Mouse (Mus musculus): ENCODE results near the gene Ech1. TPM values are rescaled to one million over a fixed set of nuclear protein-coding genes. Genes with fewer than 3 reads are reported as not detected.
A peak's percentile ranks its signal among the peaks of the same experiment; 100 is the strongest.

The Ech1 gene
- polyA plus RNA-seq, 1 experiment from 2014 or later = 94.7 TPM

DNA sequence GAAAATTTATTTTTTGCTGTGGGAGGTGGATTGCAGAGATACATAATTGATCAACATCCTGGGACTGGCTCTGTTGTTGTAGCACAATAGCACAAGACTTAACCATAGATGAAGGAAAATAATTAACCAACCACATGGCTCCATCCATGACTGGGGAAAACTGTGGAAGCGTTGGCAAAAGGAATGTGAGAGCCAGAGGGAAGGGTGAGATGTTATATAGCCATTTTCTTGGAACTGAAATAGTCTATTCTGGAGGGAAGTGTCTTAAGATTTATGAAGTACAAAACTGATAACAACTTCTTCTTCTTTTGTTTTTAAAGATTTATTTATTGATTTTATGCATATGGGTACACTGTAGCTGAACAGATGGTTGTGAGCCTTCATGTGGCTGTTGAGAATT, 22.3 kb downstream of the Ech1 start:
- WGBS = 90% methylated on average over 1 of the region's 1 CpGs
- no peak overlapping the region for H3K27ac ChIP-seq (replicated peaks; ENCODE audit: low read depth, low read length)
- H3K4me1 ChIP-seq (ENCODE audit: control insufficient read depth, insufficient read depth, low read length) = peaks cover 8% of the 10 kb centered on the region; the same call in 1 of the 2 replicates
- no peaks in the 10 kb centered on the region for H3K27me3 ChIP-seq (ENCODE audit: control insufficient read depth, insufficient read depth, low read length)
- no peak overlapping the region for H3K4me3 ChIP-seq (ENCODE audit: low read depth, low read length)
- H3K36me3 ChIP-seq (ENCODE audit: control insufficient read depth, insufficient read depth, low read length) = no peaks in the 10 kb centered on the region
- ATAC-seq (ENCODE audit: insufficient number of reproducible peaks, low FRiP score, low TSS enrichment, low read depth) (no peak), DNase-seq (ENCODE audit: low spot score) (no peak)
- H3K9ac ChIP-seq (ENCODE audit: low read length) = no peak overlapping the region
- H3K9me3 ChIP-seq (ENCODE audit: control insufficient read depth, low read length) = no peaks in the 10 kb centered on the region
- H3K4me2 ChIP-seq (ENCODE audit: low read depth, severe bottlenecking) = no peak overlapping the region

- WGBS = 19% methylated on average over 1 of the region's 1 CpGs
- H3K4me1 ChIP-seq (ENCODE audit: control insufficient read depth, insufficient read depth, low read length) = peaks cover 8% of the 10 kb centered on the region; the same call in 1 of the 2 replicates
- no peak overlapping the region for H3K4me2 ChIP-seq (ENCODE audit: low read depth, severe bottlenecking)
- no peak overlapping the region for H3K4me3 ChIP-seq (ENCODE audit: low read depth, low read length)
- no peaks in the 10 kb centered on the region for H3K9me3 ChIP-seq (ENCODE audit: control insufficient read depth, low read length)
- no peak overlapping the region; the same call in 1 of the 2 replicates for H3K27ac ChIP-seq (replicated peaks; ENCODE audit: low read depth, low read length)
- no peaks in the 10 kb centered on the region for H3K36me3 ChIP-seq (ENCODE audit: control insufficient read depth, insufficient read depth, low read length)
- DNase-seq (ENCODE audit: low spot score) = peak; percentile 52
- ATAC-seq (ENCODE audit: insufficient number of reproducible peaks, low FRiP score, low TSS enrichment, low read depth) = peak; percentile 69
- H3K9ac ChIP-seq (ENCODE audit: low read length) = no peak overlapping the region
- no peaks in the 10 kb centered on the region for H3K27me3 ChIP-seq (ENCODE audit: control insufficient read depth, insufficient read depth, low read length)
Measured at GRCm38 (mm10) chr7:28849700-28850236, 24.8 kb downstream of the Ech1 start.

- DNase-seq (ENCODE audit: low spot score) (no peak), ATAC-seq (ENCODE audit: insufficient number of reproducible peaks, low FRiP score, low TSS enrichment, low read depth) (no peak)
- Histone ChIP-seq H3K4me2 (ENCODE audit: low read depth, severe bottlenecking) (no peak overlapping the region), H3K27ac (replicated peaks; ENCODE audit: low read depth, low read length) (no peak overlapping the region), H3K27me3 (ENCODE audit: control insufficient read depth, insufficient read depth, low read length) (no peaks in the 10 kb centered on the region), H3K4me3 (ENCODE audit: low read depth, low read length) (no peak overlapping the region), H3K9ac (ENCODE audit: low read length) (no peak overlapping the region), H3K9me3 (ENCODE audit: control insufficient read depth, low read length) (no peaks in the 10 kb centered on the region), H3K4me1 (ENCODE audit: control insufficient read depth, insufficient read depth, low read length) (peaks cover 8% of the 10 kb centered on the region; the same call in 1 of the 2 replicates), H3K36me3 (ENCODE audit: control insufficient read depth, insufficient read depth, low read length) (no peaks in the 10 kb centered on the region)
- 84% methylated on average over 4 of the region's 4 CpGs for WGBS
Measured at GRCm38 (mm10) chr7:28850642-28851041, 25.6 kb downstream of the Ech1 start.

GRCm38 (mm10) chr7:28859953-28860352, 34.9 kb downstream of the Ech1 start:
- H3K4me1 ChIP-seq (ENCODE audit: control insufficient read depth, insufficient read depth, low read length) = no peaks in the 10 kb centered on the region
- DNase-seq (ENCODE audit: low spot score) (no peak), ATAC-seq (ENCODE audit: insufficient number of reproducible peaks, low FRiP score, low TSS enrichment, low read depth) (no peak)
- H3K27me3 ChIP-seq (ENCODE audit: control insufficient read depth, insufficient read depth, low read length) = no peaks in the 10 kb centered on the region
- 0 out of 2 replicates have a peak, but pooled peaks cover 2% of the 10 kb centered on the region for H3K9me3 ChIP-seq (ENCODE audit: control insufficient read depth, low read length)
- H3K9ac ChIP-seq (ENCODE audit: low read length) = no peak overlapping the region
- no peak overlapping the region for H3K4me3 ChIP-seq (ENCODE audit: low read depth, low read length)
- WGBS = 87% methylated on average over 2 of the region's 2 CpGs
- H3K27ac ChIP-seq (replicated peaks; ENCODE audit: low read depth, low read length) = no peak overlapping the region
- H3K4me2 ChIP-seq (ENCODE audit: low read depth, severe bottlenecking) = no peak overlapping the region
- H3K36me3 ChIP-seq (ENCODE audit: control insufficient read depth, insufficient read depth, low read length) = no peaks in the 10 kb centered on the region

DNA sequence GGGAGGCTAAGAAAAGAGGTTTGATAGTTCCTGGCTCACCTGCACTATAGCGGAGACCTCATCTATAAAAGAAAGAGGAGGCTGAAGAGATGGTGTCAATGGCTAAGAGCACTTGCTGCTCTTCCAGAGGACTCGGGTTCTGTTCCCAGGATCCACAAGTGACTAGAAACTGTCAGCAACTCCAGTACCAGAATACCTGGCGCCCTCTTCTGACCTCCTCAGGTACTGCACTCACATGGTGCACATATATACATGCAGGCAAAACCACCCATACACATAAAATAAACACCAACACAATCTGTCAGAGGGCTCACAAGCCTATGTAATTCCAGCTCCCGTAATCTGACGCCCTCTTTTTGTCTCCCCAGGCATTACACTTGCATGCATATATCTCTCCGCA, 35.9 kb downstream of the Ech1 start:
- H3K9me3 ChIP-seq (ENCODE audit: control insufficient read depth, low read length) = 0 out of 2 replicates have a peak, but pooled peaks cover 2% of the 10 kb centered on the region
- no peak for ATAC-seq (ENCODE audit: insufficient number of reproducible peaks, low FRiP score, low TSS enrichment, low read depth)
- H3K27me3 ChIP-seq (ENCODE audit: control insufficient read depth, insufficient read depth, low read length) = no peaks in the 10 kb centered on the region
- no peak overlapping the region for H3K4me3 ChIP-seq (ENCODE audit: low read depth, low read length)
- no peak overlapping the region for H3K9ac ChIP-seq (ENCODE audit: low read length)
- no peak overlapping the region for H3K27ac ChIP-seq (replicated peaks; ENCODE audit: low read depth, low read length)
- 86% methylated on average over 6 of the region's 6 CpGs for WGBS
- no peak overlapping the region for H3K4me2 ChIP-seq (ENCODE audit: low read depth, severe bottlenecking)
- H3K36me3 ChIP-seq (ENCODE audit: control insufficient read depth, insufficient read depth, low read length) = no peaks in the 10 kb centered on the region
- no peaks in the 10 kb centered on the region for H3K4me1 ChIP-seq (ENCODE audit: control insufficient read depth, insufficient read depth, low read length)
- no peak for DNase-seq (ENCODE audit: low spot score)

GRCm38 (mm10) chr7:28862817-28863499, 37.9 kb downstream of the Ech1 start:
- no peaks in the 10 kb centered on the region for H3K36me3 ChIP-seq (ENCODE audit: control insufficient read depth, insufficient read depth, low read length)
- no peak overlapping the region for H3K27ac ChIP-seq (replicated peaks; ENCODE audit: low read depth, low read length)
- no peak overlapping the region for H3K4me3 ChIP-seq (ENCODE audit: low read depth, low read length)
- WGBS = 85% methylated on average over 15 of the region's 15 CpGs
- no peak overlapping the region for H3K4me2 ChIP-seq (ENCODE audit: low read depth, severe bottlenecking)
- H3K9me3 ChIP-seq (ENCODE audit: control insufficient read depth, low read length) = 0 out of 2 replicates have a peak, but pooled peaks cover 2% of the 10 kb centered on the region
- H3K4me1 ChIP-seq (ENCODE audit: control insufficient read depth, insufficient read depth, low read length) = 0 out of 2 replicates have a peak, but pooled peaks cover 3% of the 10 kb centered on the region
- ATAC-seq (ENCODE audit: insufficient number of reproducible peaks, low FRiP score, low TSS enrichment, low read depth) (no peak), DNase-seq (ENCODE audit: low spot score) (no peak)
- H3K9ac ChIP-seq (ENCODE audit: low read length) = no peak overlapping the region
- H3K27me3 ChIP-seq (ENCODE audit: control insufficient read depth, insufficient read depth, low read length) = no peaks in the 10 kb centered on the region

- Histone ChIP-seq H3K27ac (replicated peaks; ENCODE audit: low read depth, low read length) (no peak within 1 kb of the TSS), H3K36me3 (ENCODE audit: control insufficient read depth, insufficient read depth, low read length) (no peaks in the 10 kb centered on the region), H3K4me3 (ENCODE audit: low read depth, low read length) (no peak within 1 kb of the TSS), H3K4me2 (ENCODE audit: low read depth, severe bottlenecking) (no peak within 1 kb of the TSS), H3K27me3 (ENCODE audit: control insufficient read depth, insufficient read depth, low read length) (no peaks in the 10 kb centered on the region), H3K9ac (ENCODE audit: low read length) (no peak within 1 kb of the TSS), H3K4me1 (ENCODE audit: control insufficient read depth, insufficient read depth, low read length) (0 out of 2 replicates have a peak, but pooled peaks cover 3% of the 10 kb centered on the region), H3K9me3 (ENCODE audit: control insufficient read depth, low read length) (0 out of 2 replicates have a peak, but pooled peaks cover 2% of the 10 kb centered on the region)
- DNase-seq (ENCODE audit: low spot score) (no peak), ATAC-seq (ENCODE audit: insufficient number of reproducible peaks, low FRiP score, low TSS enrichment, low read depth) (no peak)
- 85% methylated on average over 6 of the region's 6 CpGs for WGBS
Measured at GRCm38 (mm10) chr7:28863540-28863939, 38.5 kb downstream of the Ech1 start, which contains the start of gene Lgals7. Gene Lgals7, plus strand, starts transcription at chr7:28863853.

DNA sequence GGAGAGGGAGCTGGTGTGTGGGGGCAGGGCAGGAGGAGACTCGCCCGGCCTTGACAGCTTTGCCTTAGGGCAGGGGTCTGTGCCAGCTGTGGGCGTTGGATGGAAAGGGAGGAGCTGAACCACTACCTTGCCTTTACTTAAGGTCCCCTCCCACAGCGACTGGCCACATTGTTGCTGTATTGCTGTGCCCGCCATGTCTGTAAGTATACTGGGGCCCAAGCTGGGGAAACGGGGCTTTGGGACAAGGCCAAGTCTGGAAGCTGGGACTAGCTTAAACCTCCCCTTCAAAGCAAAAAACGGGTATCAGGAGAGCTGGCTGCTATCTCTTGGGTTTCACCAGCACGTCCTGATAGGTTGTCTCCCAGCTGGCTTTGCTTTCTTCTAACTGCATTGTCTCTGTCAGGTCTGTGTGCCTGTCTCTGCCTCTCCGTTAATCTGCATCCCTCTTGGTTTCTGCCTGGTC, 39.3 kb downstream of the Ech1 start:
- H3K9me3 ChIP-seq (ENCODE audit: control insufficient read depth, low read length) = 0 out of 2 replicates have a peak, but pooled peaks cover 2% of the 10 kb centered on the region
- WGBS = 58% methylated on average over 9 of the region's 9 CpGs
- no peak for DNase-seq (ENCODE audit: low spot score)
- H3K27me3 ChIP-seq (ENCODE audit: control insufficient read depth, insufficient read depth, low read length) = no peaks in the 10 kb centered on the region
- no peak overlapping the region for H3K9ac ChIP-seq (ENCODE audit: low read length)
- no peak overlapping the region for H3K4me2 ChIP-seq (ENCODE audit: low read depth, severe bottlenecking)
- ATAC-seq (ENCODE audit: insufficient number of reproducible peaks, low FRiP score, low TSS enrichment, low read depth) = no peak
- H3K4me1 ChIP-seq (ENCODE audit: control insufficient read depth, insufficient read depth, low read length) = 0 out of 2 replicates have a peak, but pooled peaks cover 3% of the 10 kb centered on the region
- no peak overlapping the region for H3K27ac ChIP-seq (replicated peaks; ENCODE audit: low read depth, low read length)
- H3K36me3 ChIP-seq (ENCODE audit: control insufficient read depth, insufficient read depth, low read length) = no peaks in the 10 kb centered on the region
- H3K4me3 ChIP-seq (ENCODE audit: low read depth, low read length) = no peak overlapping the region

All from limb, embryonic 11.5 days (tissue).